Mouse (Mus musculus) heart, postnatal 4 days (tissue): Measurements from ENCODE around the gene Cldn8. TPM values are rescaled to one million over a fixed set of nuclear protein-coding genes. Genes with fewer than 3 reads are reported as not detected.

Experiments
- DNase-seq: peaks from one replicate; pipeline ENCODE4 v3.0.0; 2021
- total RNA-seq, 2 experiments: library from RNA; stranded (reverse); gene quantifications; 2 replicates each; pipeline ENCODE4 v1.2.3; 2021

The Cldn8 gene
- total RNA-seq, result not detected

- no peak for DNase-seq
Observed at GRCm38 (mm10) chr16:88563045-88563913, at the start of gene Cldn8. Gene Cldn8 (minus strand): TSS chr16:88563183.

GRCm38 (mm10) chr16:88612712-88613111 is 49.7 kb upstream of the Cldn8 start:
- DNase-seq, result no peak

DNA sequence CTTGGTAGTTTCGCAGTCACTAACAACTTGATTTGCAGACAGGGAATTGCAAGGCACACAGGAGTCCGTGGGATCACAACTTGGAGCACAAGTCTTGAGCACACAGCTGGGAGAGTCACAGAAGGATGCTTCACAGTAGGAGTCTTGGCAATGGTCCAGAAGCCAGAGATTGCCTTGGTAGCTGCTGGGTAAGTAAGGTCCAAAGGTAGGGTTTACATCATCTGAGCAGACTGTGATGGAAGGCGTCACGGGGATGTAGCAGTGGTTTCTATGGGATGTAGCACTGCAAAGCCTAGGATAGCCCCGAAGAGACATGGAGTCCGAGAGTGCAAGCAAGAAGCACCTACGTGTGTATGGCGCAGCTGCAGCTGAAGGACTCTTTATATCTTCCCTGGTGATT is 48.9 kb upstream of the Cldn8 start, which contains the start of gene Krtap24-1:
Gene Krtap24-1 (minus strand): TSS at position 358 of the 400 bp plus-strand sequence.
- DNase-seq, result no peak

DNA sequence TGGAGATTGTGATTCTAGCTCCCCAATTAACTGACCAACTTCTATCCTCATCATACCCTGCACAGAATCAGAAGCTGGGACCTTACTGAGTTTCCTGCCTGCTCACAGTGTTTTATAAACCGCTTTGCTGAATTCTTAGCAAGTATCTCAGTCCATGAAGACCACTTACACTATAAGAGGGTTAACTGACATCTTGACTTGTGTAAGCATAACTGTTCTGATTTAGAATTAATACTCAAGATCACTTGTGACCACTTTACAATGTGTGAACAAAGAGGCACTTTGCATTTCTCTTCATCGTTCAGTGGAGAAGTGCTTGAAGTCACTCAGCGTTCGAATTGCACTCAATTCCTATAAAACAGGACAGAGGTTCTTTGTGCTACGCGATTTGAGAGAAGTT is 41.6 kb upstream of the Cldn8 start:
- no peak for DNase-seq

DNA sequence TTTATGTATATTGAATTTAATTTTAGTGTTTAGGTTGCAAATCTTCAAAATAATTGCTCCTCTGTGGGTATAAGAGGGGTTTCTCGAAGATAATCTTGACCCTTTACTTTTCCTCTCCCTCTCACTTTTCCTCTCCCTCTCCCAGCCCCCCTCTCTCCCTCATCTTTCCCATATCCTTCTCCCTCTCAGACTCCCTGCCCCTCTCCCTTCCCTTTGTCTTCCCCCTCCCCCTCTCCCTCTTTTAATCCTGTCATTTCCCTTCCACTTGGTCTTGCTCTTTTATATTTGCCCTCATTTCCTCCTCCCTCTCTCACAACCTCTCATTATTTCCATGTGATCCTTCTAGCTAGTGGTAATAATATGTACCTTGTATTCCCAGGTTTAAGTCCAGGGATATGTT is 39.5 kb upstream of the Cldn8 start:
- no peak for DNase-seq

GRCm38 (mm10) chr16:88600303-88600702 is 37.3 kb upstream of the Cldn8 start:
- no peak for DNase-seq

- no peak for DNase-seq
Observed at GRCm38 (mm10) chr16:88599504-88600237, 36.7 kb upstream of the Cldn8 start.

DNA sequence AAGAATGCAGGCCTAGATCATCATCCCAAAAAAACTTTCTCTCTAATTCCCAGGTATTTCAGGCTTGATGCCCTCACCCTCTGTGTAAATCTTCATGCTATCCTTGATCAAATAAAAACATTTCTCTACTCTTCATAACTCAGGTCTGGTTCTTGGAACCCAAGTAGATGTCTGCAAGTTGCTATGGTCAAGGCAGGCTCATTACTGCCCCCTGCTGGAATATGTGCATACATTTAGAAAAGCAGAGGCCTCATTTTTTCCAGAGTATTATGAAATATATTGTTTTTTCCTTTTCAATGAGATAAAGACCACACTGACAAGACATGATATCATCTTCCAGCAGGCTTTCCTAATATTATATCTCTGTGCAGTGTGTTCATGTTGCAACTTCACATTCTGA is 29.8 kb upstream of the Cldn8 start:
- no peak for DNase-seq

- DNase-seq, result no peak
Observed at GRCm38 (mm10) chr16:88583338-88583737, 20.4 kb upstream of the Cldn8 start.

- DNase-seq, result no peak
Observed at GRCm38 (mm10) chr16:88575885-88576679, 13.1 kb upstream of the Cldn8 start.

DNA sequence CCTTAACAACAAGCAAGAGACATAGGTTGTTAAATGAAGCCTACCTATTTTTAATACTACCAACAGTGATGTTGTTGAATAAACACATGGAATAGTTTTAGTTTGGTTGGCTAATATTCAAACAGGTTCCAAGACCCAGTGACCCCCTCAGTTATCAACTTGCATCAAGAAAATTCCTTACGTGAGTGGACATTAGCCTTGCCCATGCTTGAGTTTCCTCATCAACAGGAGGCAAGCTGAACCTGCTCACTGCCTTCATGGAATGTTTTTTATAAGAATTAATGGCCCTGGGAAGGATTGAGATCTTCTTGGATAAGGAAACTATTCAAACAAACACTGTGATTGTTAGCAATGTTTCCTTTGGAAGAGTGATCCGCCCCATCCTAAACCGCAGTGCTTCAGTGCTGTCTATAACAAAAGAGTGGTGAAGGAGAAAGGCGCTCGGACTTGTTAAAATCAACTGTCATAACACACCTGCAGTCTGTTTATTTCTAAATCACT is 10.0 kb upstream of the Cldn8 start:
- DNase-seq, result no peak

DNA sequence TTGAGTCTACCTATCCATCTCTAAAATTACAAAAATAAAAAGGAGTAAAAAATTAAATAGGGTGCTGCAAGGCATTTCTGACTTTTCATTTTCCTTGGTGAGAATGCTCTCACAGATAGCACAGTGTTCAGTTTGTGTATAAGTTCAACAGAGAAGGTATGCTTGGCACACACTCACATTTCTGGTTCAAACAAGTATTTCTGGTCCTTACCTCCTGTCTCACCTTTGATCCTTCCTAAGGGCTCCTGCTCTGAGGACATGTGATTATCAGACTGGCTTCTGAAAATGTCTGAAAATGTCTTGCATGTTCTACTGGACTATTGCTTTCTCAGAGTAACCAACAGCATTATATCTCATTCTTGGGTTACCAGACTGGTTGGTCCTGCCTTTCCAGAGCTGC is 7.2 kb upstream of the Cldn8 start:
- DNase-seq, result no peak

DNA sequence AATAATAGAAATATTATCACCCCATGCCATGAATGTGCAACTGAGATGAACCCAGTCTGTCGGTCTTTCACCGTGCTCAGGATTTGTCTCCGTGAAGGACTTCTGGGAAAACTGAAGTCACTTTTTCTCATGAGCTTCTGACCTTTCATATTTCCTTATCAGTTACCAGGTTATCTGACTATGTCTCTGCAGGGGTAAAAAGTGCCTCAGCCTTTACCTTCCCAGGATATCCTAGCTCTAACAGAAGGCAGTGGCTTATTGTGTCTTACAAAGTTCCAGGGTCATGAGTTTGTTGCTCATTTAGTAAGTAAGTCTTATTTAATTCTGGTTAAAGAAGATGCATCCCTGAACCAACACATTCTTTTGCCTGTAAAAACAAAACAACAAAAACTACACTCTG is 6.7 kb upstream of the Cldn8 start:
- no peak for DNase-seq

DNA sequence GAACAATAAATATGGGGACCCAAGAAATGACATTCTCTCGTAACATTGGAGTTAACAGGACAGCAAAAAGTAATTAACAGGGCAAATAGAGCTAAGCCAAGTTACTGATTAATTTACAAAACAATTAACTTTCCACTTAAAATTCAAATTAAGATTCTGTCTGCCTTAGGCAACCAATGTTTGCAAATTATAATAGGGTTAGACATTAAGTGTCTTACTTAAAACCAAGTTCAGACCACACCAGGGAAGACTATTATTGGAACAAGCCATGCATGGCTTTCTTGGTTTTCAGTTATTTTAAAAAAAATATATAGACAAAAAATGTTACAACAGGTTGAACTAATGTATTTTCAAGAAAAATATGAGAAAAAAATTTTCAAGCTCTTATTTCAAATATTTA is 6.1 kb upstream of the Cldn8 start:
- DNase-seq, result no peak

GRCm38 (mm10) chr16:88561617-88562164 is 1.3 kb downstream of the Cldn8 start:
- DNase-seq, result no peak

DNA sequence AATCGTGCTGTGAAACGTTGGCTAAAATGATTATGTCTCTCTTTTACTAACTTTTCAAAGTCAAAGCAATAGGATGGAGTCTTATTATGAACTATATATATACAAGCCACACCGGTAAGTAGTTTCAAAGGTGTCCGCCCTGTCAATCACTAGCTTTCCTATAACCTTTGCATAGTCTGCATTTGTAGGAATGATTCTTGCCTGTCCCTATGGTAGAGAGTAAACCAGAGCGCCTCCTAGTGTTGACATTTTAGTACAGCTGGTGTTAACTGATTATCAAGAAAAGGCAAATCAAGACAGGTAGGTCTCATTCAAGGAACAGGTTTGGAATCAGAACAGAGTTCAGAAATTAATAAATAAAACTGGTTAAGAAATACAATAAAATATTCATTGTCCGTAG is 20.5 kb downstream of the Cldn8 start:
- DNase-seq, result no peak

DNA sequence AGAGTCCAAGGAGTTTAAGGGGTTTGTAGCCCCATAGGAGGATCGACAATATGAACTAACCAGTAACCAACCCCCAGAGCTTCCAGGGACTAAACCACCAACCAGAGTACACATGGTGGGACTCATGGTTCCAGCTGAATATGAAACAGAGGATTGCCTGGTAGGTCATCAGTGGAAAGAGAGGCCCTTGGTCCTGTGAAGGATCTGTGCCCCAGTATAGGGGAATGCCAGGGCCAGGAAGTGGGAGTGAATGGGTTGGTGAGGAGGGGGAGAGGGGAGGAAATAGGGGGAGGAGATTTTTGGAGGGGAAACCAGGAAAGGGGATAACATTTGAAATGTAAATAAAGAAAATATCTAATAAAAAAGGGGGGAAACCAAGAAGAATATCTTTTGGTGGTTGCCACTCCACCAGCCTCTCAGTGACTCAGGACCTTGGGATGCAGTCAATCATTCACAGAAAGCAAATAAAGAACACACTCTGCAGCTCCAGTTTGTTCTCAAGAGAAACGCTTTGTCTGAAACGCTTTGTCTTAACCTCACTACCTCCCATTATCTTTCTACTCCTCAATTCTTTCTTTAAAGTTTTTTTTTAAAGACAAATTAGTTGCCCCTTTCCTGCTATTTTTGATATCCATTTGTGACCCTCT is 23.0 kb downstream of the Cldn8 start:
- DNase-seq, result no peak

- DNase-seq, result no peak
Observed at GRCm38 (mm10) chr16:88511348-88511747, 51.6 kb downstream of the Cldn8 start.
